Mouse (Mus musculus): ENCODE data around the gene Serpinb1b. TPM values are rescaled to one million over a fixed set of nuclear protein-coding genes. Genes with fewer than 3 reads are reported as not detected.

The Serpinb1b gene
- polyA plus RNA-seq, 1 experiment from 2014 or later: 2.0 TPM

GRCm38 (mm10) chr13:33076247-33076646, 2.1 kb upstream of the Serpinb1b start:
- Histone ChIP-seq H3K36me3 (replicated peaks) (no peaks in the 10 kb centered on the region), H3K4me2 (no peak overlapping the region), H3K4me3 (no peak overlapping the region), H3K27ac (no peak overlapping the region), H3K4me1 (no peaks in the 10 kb centered on the region), H3K9ac (no peak overlapping the region), H3K27me3 (replicated peaks) (no peaks in the 10 kb centered on the region), H3K9me3 (no peaks in the 10 kb centered on the region)
- ATAC-seq (replicated peaks): no peak
- whole genome bisulfite sequencing: 70% methylated on average over 3 of the region's 3 CpGs

- Histone ChIP-seq H3K36me3 (replicated peaks) (no peaks in the 10 kb centered on the region), H3K4me2 (no peak overlapping the region), H3K27me3 (replicated peaks) (no peaks in the 10 kb centered on the region), H3K9me3 (no peaks in the 10 kb centered on the region), H3K4me1 (no peaks in the 10 kb centered on the region), H3K27ac (no peak overlapping the region), H3K4me3 (no peak overlapping the region), H3K9ac (no peak overlapping the region)
- WGBS: 91% methylated on average over 10 of the region's 10 CpGs
- ATAC-seq (replicated peaks): no peak
Measured at GRCm38 (mm10) chr13:33077026-33077685, 1.2 kb upstream of the Serpinb1b start.

GRCm38 (mm10) chr13:33079391-33079790, 1.0 kb downstream of the Serpinb1b start:
- Histone ChIP-seq H3K27me3 (replicated peaks) (no peaks in the 10 kb centered on the region), H3K4me1 (no peaks in the 10 kb centered on the region), H3K9me3 (no peaks in the 10 kb centered on the region), H3K4me2 (0 out of 2 replicates have a peak overlapping the region, but pooled peaks have one; percentile 10), H3K9ac (no peak overlapping the region), H3K4me3 (no peak overlapping the region), H3K36me3 (replicated peaks) (no peaks in the 10 kb centered on the region), H3K27ac (no peak overlapping the region)
- 0 out of 2 replicates have a peak, but pooled peaks have one; percentile 31 for ATAC-seq (replicated peaks)
- 30% methylated on average over 6 of the region's 6 CpGs for WGBS

GRCm38 (mm10) chr13:33080356-33080755, 2.0 kb downstream of the Serpinb1b start:
- WGBS: 23% methylated on average over 3 of the region's 3 CpGs
- Histone ChIP-seq H3K9ac (no peak overlapping the region), H3K9me3 (no peaks in the 10 kb centered on the region), H3K27ac (no peak overlapping the region), H3K4me3 (no peak overlapping the region), H3K27me3 (replicated peaks) (no peaks in the 10 kb centered on the region), H3K4me1 (peaks cover 6% of the 10 kb centered on the region), H3K36me3 (replicated peaks) (no peaks in the 10 kb centered on the region), H3K4me2 (no peak overlapping the region)
- no peak for ATAC-seq (replicated peaks)

GRCm38 (mm10) chr13:33083834-33084233, 5.5 kb downstream of the Serpinb1b start:
- Histone ChIP-seq H3K36me3 (replicated peaks) (no peaks in the 10 kb centered on the region), H3K4me2 (no peak overlapping the region), H3K4me1 (peaks cover 15% of the 10 kb centered on the region), H3K4me3 (no peak overlapping the region), H3K9ac (no peak overlapping the region), H3K27ac (no peak overlapping the region), H3K9me3 (no peaks in the 10 kb centered on the region), H3K27me3 (replicated peaks) (no peaks in the 10 kb centered on the region)
- WGBS: 61% methylated on average over 2 of the region's 2 CpGs
- no peak for ATAC-seq (replicated peaks)

- Histone ChIP-seq H3K9ac (no peak overlapping the region), H3K4me2 (0 out of 2 replicates have a peak overlapping the region, but pooled peaks have one; percentile 9), H3K27me3 (replicated peaks) (no peaks in the 10 kb centered on the region), H3K9me3 (no peaks in the 10 kb centered on the region), H3K4me3 (no peak overlapping the region), H3K36me3 (replicated peaks) (no peaks in the 10 kb centered on the region), H3K27ac (peak overlapping the region; percentile 77), H3K4me1 (peaks cover 15% of the 10 kb centered on the region)
- peak; percentile 81 for ATAC-seq (replicated peaks)
- 29% methylated on average over 5 of the region's 5 CpGs for WGBS
Measured at GRCm38 (mm10) chr13:33084975-33085694, 6.8 kb downstream of the Serpinb1b start.

GRCm38 (mm10) chr13:33085695-33086432, 7.5 kb downstream of the Serpinb1b start:
- Histone ChIP-seq H3K9ac (no peak overlapping the region), H3K36me3 (replicated peaks) (no peaks in the 10 kb centered on the region), H3K4me2 (0 out of 2 replicates have a peak overlapping the region, but pooled peaks have one; percentile 9), H3K4me1 (peaks cover 15% of the 10 kb centered on the region), H3K4me3 (no peak overlapping the region), H3K27me3 (replicated peaks) (no peaks in the 10 kb centered on the region), H3K27ac (peak overlapping the region; percentile 77), H3K9me3 (no peaks in the 10 kb centered on the region)
- ATAC-seq (replicated peaks): peak; percentile 98

- Histone ChIP-seq H3K4me1 (peaks cover 15% of the 10 kb centered on the region), H3K27ac (no peak overlapping the region), H3K9me3 (no peaks in the 10 kb centered on the region), H3K4me3 (no peak overlapping the region), H3K4me2 (no peak overlapping the region), H3K9ac (no peak overlapping the region), H3K36me3 (replicated peaks) (no peaks in the 10 kb centered on the region), H3K27me3 (replicated peaks) (no peaks in the 10 kb centered on the region)
- no peak for ATAC-seq (replicated peaks)
- WGBS: 82% methylated on average over 3 of the region's 3 CpGs
Measured at GRCm38 (mm10) chr13:33089566-33089965, 11.2 kb downstream of the Serpinb1b start.

GRCm38 (mm10) chr13:33090546-33090945, 12.2 kb downstream of the Serpinb1b start:
- H3K36me3 ChIP-seq (replicated peaks): no peaks in the 10 kb centered on the region
- ATAC-seq (replicated peaks): no peak
- 56% methylated on average over 1 of the region's 1 CpGs for WGBS

GRCm38 (mm10) chr13:33091306-33091705, 12.9 kb downstream of the Serpinb1b start:
- H3K9ac ChIP-seq: no peak overlapping the region
- no peak for ATAC-seq (replicated peaks)
- H3K4me1 ChIP-seq: peaks cover 2% of the 10 kb centered on the region; the same call in 1 of the 2 replicates
- no peaks in the 10 kb centered on the region for H3K27me3 ChIP-seq (replicated peaks)
- H3K9me3 ChIP-seq: no peaks in the 10 kb centered on the region
- no peak overlapping the region for H3K4me3 ChIP-seq
- H3K4me2 ChIP-seq: no peak overlapping the region
- 93% methylated on average over 1 of the region's 1 CpGs for WGBS
- no peaks in the 10 kb centered on the region for H3K36me3 ChIP-seq (replicated peaks)
- H3K27ac ChIP-seq: no peak overlapping the region

More at GRCm38 (mm10) chr13:33090546-33090945, 12.2 kb downstream of the Serpinb1b start:
- Histone ChIP-seq H3K4me2 (no peak overlapping the region), H3K4me1 (peaks cover 7% of the 10 kb centered on the region), H3K9me3 (no peaks in the 10 kb centered on the region), H3K27me3 (replicated peaks) (no peaks in the 10 kb centered on the region), H3K27ac (no peak overlapping the region), H3K4me3 (no peak overlapping the region), H3K9ac (no peak overlapping the region)

- no peak for ATAC-seq (replicated peaks)
- 82% methylated on average over 1 of the region's 1 CpGs for WGBS
- H3K4me1 ChIP-seq: no peaks in the 10 kb centered on the region
- no peaks in the 10 kb centered on the region for H3K36me3 ChIP-seq (replicated peaks)
- H3K4me3 ChIP-seq: no peak overlapping the region
- H3K9ac ChIP-seq: no peak overlapping the region
- H3K27me3 ChIP-seq (replicated peaks): no peaks in the 10 kb centered on the region
- H3K9me3 ChIP-seq: no peaks in the 10 kb centered on the region
- H3K27ac ChIP-seq: no peak overlapping the region
- H3K4me2 ChIP-seq: no peak overlapping the region
Measured at GRCm38 (mm10) chr13:33095575-33095974, 17.2 kb downstream of the Serpinb1b start.

GRCm38 (mm10) chr13:33105626-33106025, 27.3 kb downstream of the Serpinb1b start:
- no peak overlapping the region for H3K9ac ChIP-seq
- H3K4me3 ChIP-seq: no peak overlapping the region
- H3K36me3 ChIP-seq (replicated peaks): no peaks in the 10 kb centered on the region
- ATAC-seq (replicated peaks): no peak
- H3K4me2 ChIP-seq: no peak overlapping the region
- no peaks in the 10 kb centered on the region for H3K4me1 ChIP-seq
- H3K27ac ChIP-seq: no peak overlapping the region
- no peaks in the 10 kb centered on the region for H3K9me3 ChIP-seq
- H3K27me3 ChIP-seq (replicated peaks): no peaks in the 10 kb centered on the region

Data from midbrain, embryonic 15.5 days (tissue).